Mouse (Mus musculus): ENCODE measurements around the gene Fgd3. TPM values are rescaled to one million over a fixed set of nuclear protein-coding genes. Genes with fewer than 3 reads are reported as not detected.

The Fgd3 gene
- total RNA-seq, 2 experiments from 2014 or later, result 0.87 to 0.99 TPM

DNA sequence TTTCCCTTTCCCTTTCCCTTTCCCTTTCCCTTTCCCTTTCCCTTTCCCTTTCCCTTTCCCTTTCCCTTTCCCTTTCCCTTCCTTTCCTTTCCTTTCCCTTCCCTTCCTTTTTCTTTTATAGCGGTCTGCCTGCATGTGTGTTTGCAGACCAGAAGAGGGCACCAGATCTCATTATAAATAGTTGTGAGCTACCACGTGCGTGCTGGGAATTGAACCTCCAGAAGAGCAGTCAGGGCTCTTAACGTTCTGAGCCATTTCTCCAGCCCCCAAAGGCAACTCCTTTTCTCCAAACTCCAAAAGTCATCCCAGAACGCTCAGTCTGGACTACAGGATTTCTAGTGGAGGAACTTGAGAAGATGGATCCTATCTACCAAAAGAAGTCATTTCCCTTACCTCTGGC, 99.2 kb downstream of the Fgd3 start:
- intact Hi-C loops (cut with DNase I), result no loop called here
- DNase-seq, result no peak

DNA sequence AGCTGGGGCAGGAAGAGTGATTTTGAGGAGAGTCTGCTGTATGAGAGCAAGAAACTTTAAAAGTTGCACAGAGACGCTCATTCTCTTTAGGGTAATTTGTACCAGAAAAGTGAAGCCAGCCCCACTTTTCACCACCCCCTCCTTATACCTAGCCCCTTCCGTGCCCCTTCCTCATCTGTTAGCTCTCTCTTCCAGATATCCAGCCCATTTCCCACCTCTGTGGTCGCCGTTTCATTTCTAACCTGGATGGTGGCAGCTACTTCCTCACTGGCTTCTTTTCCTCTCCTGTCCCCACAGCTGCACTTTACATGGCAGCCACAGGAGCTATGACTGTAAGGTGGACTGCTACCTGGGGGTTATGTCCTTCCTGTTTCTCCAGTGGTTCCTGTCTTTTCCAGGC, 100.7 kb downstream of the Fgd3 start:
- intact Hi-C loops (cut with DNase I), result no loop called here
- DNase-seq, result no peak

DNA sequence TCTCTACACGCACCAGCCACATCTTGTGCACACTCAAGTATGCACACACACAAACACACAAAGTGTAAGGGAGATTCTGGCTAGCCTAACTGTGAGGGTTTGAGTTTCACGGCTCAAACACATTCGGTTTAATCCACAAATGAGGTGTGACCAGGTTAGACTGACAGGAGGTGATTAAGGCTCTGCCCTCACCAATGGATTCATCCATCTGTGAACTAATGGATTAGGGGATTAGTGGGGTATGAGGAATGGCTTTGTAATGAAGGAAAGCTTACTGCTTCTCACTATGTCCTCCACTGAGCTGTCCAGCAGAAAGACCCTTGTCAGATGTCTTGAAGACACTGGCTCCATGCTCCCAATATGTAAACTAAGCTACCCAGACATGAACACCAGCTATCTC, 101.5 kb downstream of the Fgd3 start:
- intact Hi-C loops (cut with DNase I), result no loop called here
- no peak for DNase-seq

DNA sequence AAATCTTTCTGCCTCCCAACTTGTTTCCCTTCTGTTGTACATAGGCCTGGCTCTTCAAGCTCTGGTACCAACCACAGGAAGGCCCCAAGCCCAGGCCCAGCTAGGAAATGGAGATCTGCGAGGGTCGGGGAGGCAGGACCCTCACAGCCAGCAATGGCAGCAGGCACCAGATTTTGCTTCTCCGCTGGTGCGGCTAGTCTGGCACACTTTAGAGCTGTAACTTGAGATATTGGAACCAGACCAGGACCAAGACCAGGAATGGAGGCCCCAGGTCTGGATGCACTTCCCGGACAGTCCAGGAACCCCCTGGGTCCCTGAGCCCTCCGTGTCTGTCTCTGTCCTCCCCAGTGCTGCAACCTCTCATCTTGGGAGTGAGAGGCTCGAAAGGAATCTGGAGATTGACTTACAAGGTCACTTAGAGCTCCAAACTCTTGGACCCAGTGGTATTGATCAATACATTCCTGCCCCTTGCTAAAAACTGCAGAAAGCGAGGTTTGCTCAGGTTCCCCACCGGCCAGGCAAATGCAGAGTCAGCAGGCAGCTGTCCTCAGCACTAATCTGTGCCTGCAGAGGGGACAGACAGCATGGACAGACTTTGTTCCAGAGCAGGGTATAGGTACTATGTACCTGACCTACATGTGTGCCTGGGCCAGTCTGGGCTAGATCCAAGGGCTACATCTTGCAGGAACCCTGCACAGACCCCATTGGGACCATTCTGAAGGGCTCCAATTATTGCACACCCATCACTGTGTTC, 103.1 kb downstream of the Fgd3 start:
- no peak for DNase-seq
- intact Hi-C loops (cut with DNase I), result no loop called here

DNA sequence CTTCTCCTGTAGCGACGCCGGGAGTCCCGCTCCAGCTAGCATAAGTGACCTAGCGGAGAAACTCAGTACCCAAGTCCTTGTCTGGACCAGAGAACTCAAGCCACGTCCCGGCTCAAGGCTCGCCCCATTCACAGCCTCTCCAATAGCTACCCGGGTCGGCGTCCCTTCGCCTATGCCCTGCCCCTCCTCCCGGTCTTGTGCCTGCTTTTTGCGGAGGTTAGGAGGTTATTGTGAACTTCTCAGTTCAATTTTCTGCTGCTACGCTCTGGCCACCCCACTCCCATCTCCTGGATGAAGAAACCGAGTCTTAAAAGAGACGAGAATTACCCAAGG, 103.9 kb downstream of the Fgd3 start:
- intact Hi-C loops (cut with DNase I), result no loop called here
- DNase-seq, result no peak

DNA sequence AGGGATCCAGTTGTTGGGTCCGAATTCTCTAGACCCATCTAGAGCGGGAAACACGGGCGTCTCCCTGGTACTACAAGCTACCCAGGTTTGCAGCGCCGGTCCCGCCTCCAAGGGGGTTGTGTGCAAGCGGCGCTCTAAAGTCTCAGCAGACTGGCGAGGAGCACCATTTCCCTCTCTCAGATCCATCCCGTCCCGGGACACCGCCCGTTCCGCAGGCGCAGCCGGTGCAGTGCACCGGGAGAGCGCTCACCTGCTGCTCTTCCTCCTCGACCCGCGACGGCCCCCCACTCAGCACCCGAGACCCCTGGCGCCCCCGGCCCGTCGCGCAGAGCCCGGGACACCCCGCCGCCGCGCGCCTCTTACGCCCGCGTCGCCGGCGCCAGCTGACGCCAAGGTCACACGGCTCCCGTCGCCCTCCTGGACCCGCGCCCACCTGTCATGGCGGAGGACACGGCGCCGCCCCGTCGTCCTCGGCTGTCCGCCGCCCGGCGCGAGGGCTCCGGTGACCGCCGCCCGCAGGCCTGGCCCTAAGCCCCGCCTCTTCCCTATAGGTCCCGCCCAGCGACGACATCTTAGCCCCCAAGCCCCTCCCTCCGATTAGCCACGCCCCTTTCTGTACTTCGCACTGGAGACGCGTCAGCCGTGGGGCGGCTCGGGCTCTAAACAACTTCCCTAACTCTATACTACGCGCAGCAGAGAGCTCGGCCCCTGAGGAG, 104.4 kb downstream of the Fgd3 start, which contains the start of gene Card19:
Gene Card19, minus strand, starts transcription at position 534 of the 716 bp plus-strand sequence.
- intact Hi-C loops (cut with DNase I), result no loop called here
- DNase-seq, result peak; percentile 95

DNA sequence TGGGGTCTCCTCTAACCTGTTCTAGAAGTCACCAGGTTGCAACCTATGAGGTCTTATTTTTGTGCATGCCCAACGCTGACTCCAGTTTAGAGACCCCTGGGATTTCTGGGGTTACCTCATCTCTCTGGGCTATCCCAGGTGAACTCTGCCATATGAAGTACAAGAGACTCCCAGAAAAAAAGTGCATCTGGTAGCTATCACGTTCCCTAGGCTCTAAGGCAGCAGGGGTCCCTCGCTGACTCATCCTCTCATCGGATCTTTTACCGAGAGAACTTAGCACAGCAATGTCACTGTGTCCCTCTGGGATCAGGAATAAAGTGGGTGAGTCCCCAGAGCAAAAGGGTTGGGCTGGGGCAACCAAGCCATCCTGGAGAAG, 105.0 kb downstream of the Fgd3 start:
- no peak for DNase-seq
- intact Hi-C loops (cut with DNase I), result no loop called here

DNA sequence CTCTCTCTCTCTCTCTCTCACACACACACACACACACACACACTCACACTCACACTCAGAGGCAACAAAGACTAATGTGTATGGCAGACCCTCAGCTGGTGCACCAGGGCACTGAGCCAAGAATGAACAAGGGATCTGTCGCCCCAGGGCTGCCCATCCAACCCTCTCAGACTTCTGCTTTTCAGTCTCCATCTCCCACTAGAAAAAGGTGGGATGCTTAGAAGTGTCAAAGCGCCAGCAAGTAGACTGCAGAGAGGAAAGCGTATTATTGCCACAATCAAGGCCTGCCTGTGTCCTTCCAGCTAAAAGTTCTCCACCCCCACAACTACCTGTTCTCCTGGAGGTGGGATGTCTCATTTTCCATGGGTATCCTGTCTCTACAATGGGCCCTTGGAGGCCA, 105.7 kb downstream of the Fgd3 start:
- intact Hi-C loops (cut with DNase I), result no loop called here
- no peak for DNase-seq

DNA sequence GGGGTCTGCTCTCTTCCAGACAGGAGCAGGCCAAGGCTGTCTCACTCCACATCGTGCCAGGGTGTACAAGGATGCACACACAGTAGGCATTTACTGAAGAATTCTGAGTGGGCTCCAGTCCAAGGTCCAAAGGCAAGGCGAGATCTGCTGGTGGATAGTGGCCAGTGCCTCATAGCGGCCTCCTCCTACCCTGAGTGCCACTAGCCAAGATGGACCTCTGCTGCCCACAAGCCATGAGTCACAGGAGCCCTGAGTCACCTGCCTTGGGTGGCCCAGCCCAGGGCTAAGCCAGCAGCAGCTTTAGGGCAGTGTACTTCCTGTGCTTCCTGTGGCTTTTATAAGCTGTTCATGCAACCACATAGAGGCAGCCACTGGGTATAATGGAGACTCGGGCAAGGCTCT, 106.6 kb downstream of the Fgd3 start:
- intact Hi-C loops (cut with DNase I), result no loop called here
- DNase-seq, result no peak

DNA sequence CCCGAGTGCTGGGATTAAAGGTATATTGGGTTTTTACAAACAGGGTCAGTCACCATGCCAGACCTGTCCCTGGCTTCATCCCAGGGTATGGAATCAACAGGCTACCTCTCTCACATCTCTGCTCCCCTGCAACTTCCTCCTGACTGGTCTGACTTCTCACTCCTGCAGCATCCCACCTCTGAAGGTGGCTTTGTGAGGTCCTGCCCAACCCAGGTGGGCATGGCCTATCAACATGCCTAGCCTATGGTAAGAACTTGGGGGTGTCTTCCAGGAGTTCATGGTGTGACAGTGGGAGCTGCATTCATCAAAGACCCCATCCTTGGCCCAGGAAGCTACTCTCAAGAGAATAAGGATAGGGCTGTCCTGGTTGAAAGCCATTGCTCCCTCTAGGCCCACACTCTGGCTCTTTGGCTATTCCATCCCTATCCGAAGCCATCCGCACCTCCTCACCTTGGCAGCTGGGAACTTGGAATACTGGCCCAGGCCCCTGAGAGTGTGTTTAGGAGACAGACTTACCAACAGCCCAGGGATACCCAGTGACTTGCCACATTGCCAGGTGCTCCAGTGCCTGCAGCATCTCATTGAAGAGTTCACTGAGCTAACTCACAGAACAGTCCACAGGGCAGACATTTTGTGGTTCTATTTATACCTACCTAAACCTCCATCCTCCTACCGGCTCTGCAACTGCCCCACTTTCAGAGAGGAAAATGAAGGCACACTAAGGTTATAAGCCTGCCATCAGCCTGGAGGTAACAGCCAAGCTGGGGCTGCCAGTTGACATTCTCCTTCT, 107.2 kb downstream of the Fgd3 start:
- intact Hi-C loops (cut with DNase I), result no loop called here
- DNase-seq, result no peak

Other genes with a start within 250 kb of the Fgd3 start
- gene Wnk2, start 172.3 kb downstream of the Fgd3 start, total RNA-seq (2021), result 10 to 100 TPM; 58.9 to 71.9 TPM
- gene Ninj1, start 132.8 kb downstream of the Fgd3 start, total RNA-seq (2021), result 10 to 100 TPM; 15.1 to 15.7 TPM
- gene Card19, start 104.3 kb downstream of the Fgd3 start, total RNA-seq (2021), result 100 to 1,000 TPM in 1 of 2 experiments, 10 to 100 TPM in 1; 88.7 to 103 TPM
- under 1 TPM in 1 of 2 experiments, not detected in 1; 0.32 TPM for gene Susd3, start 71.6 kb downstream of the Fgd3 start, total RNA-seq (2021)
- 10 to 100 TPM; 23.3 to 24.5 TPM for gene Bicd2, start 21.3 kb upstream of the Fgd3 start, total RNA-seq (2021)
- gene Ippk, start 100.9 kb upstream of the Fgd3 start, total RNA-seq (2021), result 1 to 10 TPM; 5.3 to 5.6 TPM
- gene Tes3-ps, start 173.0 kb upstream of the Fgd3 start, total RNA-seq (2021), result 1 to 10 TPM; 1.3 to 2.0 TPM
- gene Ecm2, start 184.5 kb upstream of the Fgd3 start, total RNA-seq (2021), result 1 to 10 TPM; 7.7 to 9.5 TPM
- gene Aspn, start 224.1 kb upstream of the Fgd3 start, total RNA-seq (2021), result 10 to 100 TPM; 18.0 to 20.4 TPM

Data from gastrocnemius, postnatal 36 days (tissue).